Mouse (Mus musculus): ENCODE results near the gene Gm17174.
A peak's percentile ranks its signal among the peaks of the same experiment; 100 is the strongest.
"Not testable (repeated sequence)": the region's sequence is repeated elsewhere in the genome, so short reads cannot be mapped to it uniquely, and the experiment has no call there.

Gene Gm17174

GRCm38 (mm10) chr14:51592039-51592438, at the start of gene Gm17174:
Gm17174 (minus strand) TSS chr14:51592139.
- DNase-seq = not testable (repeated sequence)

- DNase-seq = not testable (repeated sequence)
Observed at GRCm38 (mm10) chr14:51635566-51635965, 43.6 kb upstream of the Gm17174 start, which contains the start of gene Gm4181. Gm4181 (minus strand) TSS chr14:51635666.

GRCm38 (mm10) chr14:51632426-51632825, 40.5 kb upstream of the Gm17174 start:
- DNase-seq = peak; percentile 2

GRCm38 (mm10) chr14:51611210-51611609, 19.3 kb upstream of the Gm17174 start, which contains the start of gene Gm17078:
Gm17078 (minus strand) TSS chr14:51611310.
- DNase-seq = no peak

- DNase-seq = not testable (repeated sequence)
Observed at GRCm38 (mm10) chr14:51573963-51574362, 18.0 kb downstream of the Gm17174 start, which contains the start of gene Gm17175. Gm17175 (minus strand) TSS chr14:51574063.

GRCm38 (mm10) chr14:51552490-51552889, 39.4 kb downstream of the Gm17174 start, which contains the start of gene Gm5622:
Gm5622 (plus strand) TSS chr14:51552790.
- no peak for DNase-seq
